Mouse (Mus musculus) lung, postnatal 36 days (tissue): ENCODE results near the gene Mllt10.

Experiments used
- DNase-seq: peaks from one replicate; pipeline ENCODE4 v3.0.0; 2022; ENCODE audit warnings: mixed read lengths

Mllt10 gene

DNA sequence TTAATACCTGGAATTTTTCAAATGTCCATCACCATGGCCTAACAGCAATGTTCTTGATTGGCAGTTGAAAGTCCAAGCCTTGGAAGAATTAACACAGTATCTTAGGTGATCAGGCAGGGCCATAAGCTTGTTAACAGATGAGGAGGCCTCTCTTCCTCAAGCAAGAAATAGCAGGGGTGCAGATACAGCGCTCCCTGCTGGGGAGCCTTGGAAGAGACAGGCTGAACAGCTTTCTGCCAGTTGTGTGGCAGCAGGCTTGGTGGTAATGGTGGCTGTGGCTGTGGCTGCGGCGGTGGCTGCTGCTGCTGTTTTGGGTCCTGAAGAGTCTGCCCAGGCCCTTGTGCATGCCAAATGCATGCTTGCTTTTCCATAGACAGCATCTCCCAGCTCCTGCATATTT, 150.1 kb downstream of the Mllt10 start:
- peak; percentile 83 for DNase-seq

DNA sequence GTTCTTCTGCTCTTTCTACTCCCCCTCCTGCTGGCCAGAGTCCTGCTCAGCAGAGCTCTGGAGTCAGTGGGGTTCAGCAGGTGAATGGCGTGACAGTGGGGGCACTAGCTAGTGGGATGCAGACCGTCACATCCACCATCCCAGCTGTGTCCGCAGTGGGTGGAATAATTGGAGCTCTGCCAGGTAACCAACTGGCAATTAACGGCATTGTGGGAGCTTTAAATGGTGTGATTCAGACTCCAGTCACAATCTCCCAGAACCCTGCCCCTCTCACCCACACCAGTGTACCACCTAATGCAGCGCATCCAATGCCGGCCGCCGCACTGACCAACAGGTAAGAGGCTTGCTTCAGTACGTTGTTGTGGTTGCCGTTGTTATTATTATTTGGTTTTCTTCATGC, 151.8 kb downstream of the Mllt10 start:
- no peak for DNase-seq

DNA sequence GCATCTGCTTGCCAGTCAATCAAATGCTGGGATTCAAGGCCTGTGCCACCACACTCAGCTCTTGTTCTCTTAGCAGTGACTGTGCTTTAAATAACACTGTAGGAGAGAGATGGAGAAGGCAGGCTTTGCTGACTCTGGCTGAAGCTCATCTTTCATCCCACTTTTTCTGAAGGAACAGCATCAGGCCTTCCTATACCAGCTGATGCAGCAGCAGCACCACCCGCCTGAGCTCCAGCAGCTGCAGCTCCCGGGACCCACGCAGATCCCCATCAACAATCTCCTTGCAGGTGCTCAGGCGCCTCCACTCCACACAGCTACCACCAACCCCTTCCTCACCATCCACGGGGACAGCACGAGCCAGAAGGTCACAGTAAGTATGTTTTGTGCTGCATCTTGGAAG, 153.5 kb downstream of the Mllt10 start:
- no peak for DNase-seq

DNA sequence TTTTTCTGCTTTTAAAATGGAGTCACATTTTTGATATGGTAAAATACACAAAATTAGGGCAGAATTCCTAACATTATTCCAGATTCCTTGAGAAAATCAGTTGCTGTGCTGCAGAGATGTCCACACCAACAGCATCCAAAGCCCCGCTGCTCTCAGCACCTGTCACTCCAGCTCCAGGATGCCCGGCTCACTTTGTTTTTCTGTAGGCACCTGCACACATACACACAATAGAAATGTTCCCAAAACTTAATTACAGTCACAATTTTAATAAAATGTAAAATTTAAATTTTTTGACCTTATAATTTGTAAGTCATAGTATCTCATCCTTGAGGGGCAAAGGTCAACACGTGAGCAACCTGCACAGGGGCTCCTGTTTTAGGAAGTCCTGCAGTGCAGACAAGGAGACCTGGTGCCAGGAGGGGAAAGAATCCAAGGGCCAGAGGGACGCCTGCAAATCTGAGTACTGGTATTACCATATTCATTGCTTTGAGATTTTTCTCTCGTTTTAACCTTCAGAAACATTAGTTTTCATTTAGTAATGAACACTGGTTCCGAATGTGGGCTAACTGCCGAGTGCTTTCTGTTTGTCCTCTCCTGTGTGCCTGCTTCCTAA, 154.3 kb downstream of the Mllt10 start:
- no peak for DNase-seq

DNA sequence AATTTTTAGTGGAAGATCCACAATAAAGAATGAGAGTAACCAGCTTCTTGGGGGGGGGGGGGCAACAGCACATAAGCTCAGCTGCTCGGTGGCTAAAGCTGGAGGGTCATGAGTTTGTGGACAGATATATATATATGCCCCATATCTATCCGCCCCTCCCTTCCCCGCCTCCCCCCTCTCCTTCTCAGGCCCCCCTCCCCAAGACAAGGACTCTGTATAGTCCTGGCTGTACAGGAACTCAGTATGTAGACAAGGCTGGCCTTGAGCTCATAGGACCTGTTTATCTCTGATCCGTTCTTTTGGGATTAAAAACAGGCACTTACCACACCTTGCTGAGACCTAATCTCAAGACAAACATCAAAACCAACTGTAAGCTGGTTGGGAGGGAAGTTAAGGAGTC, 154.9 kb downstream of the Mllt10 start:
- no peak for DNase-seq

DNA sequence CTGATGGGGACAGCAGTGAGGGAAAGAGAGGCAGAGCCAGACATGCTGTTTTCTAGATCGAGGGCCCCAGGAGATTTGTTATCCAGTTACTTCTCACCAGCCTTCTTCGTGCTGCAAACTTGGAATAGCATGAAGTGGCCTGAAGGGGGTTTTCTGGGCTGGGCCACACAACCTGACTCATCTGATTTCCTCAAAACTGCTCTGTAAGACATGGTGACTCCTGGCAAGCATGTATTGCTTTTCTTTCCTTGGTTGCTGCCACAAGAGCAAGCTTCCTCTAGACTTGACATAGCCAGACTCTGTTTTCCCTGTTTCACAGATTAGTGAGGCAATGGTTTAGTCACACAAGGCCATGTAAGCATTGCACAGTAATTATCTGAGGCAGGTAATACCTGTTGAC, 159.0 kb downstream of the Mllt10 start:
- no peak for DNase-seq

DNA sequence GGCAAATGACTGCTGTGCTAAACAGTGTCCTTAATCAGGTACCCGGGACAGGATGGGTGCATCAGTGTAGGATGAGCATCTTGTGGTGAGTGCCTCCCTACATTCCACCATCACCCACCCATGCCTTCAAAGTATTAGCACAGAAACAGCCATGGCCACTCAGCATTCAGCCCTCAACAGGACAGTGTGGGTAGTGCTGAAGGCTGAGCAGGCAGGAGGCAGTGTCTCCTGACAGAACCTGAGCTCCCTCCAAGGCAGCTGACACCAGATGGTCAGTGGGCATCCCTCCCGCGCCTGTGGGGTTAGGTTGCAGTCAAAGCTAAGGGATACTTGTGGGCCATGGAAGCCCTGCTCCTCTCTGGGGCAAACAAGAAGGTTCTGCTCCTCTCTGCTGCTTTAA, 162.8 kb downstream of the Mllt10 start:
- DNase-seq: no peak

DNA sequence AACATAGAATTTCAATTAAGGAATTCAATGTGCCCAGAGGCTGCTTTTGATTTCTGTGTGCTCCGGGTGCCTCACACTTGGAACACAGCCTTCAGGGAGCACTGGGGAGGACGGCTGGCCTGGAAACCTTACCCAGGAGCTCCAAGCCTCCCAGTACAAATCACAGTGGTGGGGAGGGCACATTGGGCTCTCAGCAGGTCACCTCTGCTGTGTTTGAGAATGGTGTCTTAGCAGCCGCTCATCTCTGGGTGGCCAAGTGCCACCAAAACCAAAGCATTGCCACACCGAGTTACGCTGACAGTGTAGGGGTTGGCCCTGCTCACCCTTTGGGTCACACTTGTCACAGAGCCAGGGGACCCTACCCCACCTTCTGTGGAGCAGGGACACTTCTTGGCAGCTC, 163.5 kb downstream of the Mllt10 start:
- no peak for DNase-seq

DNA sequence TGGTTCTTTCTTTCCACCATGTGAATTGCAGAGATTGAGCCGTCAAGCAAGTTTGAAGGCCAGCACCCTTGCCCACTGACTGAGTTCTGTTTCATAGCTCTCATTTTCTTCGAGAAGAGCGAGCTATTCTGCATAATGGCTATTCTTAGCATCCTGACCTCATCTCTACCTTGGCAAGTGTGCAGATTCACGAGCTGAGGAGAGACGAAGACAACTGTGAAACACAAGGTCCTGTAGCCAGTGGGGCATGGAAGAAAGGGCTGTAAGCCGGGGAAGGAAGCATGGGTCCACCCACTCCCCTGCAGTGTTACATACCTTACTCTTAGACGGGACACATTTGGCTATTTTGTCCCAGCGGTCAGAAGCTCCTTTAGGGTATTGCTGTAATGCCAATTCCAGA, 164.1 kb downstream of the Mllt10 start:
- DNase-seq: no peak

DNA sequence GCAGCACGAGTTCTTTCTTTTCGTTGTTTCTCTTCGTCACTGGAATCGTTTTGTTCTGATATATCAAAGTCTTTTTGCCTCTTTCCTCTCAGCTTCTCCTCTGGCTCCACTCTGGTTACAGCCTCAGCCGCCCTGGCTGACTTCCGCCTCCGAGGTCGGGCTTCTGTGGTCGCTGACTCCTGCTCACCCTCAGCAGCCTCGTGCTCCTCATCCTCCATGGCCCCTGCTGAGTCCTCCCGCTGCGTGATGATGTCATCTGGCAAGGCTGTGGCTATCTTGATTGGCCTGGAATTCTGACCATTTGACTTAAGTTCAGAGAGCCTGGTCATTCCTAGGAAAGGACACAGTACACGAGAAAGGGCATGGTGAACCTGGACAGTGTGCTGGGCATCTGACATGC, 164.5 kb downstream of the Mllt10 start:
- no peak for DNase-seq

DNA sequence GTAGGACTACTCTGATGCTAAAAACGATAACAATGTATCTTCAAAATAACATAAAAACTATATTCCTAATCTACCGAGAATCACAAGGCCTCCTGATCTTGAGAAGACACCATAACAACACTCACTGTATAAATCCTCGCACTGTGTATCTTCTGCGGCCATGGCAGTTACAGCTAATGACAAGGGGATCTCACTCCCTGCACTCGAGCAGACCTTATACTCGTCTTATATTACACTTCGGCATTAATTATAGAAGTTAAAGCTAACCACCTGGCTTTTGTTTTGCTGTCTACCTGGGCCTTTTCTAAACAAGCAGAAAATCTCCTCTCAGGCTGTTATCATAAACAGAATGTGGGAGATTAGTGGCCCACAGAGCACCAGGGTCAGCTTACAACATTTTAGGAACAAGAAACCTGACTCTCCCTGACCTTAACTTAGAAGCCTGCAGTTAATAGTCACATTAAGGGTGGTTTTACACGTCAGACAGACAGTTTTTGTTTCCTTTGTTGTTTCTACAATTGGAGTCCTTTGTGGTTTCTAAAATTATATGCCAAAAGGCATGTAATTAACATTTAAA, 173.5 kb downstream of the Mllt10 start:
- DNase-seq: no peak

DNA sequence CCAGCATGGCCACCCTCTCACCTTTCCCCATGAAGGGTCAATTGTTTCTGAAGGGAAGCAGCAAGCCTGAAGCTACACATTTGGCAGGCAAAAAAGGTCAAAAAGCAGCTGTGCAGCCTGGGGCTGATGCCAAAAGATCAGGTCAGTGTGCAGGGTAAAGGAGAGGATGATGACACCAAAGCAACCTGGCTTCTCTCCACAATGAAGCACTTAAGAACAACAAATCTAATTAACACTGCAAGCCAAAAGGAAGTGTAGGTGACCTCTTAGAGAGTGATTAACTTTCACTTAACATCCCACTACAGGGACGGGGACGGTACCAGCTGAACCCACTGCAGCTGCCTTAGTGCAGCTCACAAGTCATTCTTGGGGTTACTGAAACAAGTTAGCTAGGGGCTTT, 174.2 kb downstream of the Mllt10 start:
- peak; percentile 25 for DNase-seq

DNA sequence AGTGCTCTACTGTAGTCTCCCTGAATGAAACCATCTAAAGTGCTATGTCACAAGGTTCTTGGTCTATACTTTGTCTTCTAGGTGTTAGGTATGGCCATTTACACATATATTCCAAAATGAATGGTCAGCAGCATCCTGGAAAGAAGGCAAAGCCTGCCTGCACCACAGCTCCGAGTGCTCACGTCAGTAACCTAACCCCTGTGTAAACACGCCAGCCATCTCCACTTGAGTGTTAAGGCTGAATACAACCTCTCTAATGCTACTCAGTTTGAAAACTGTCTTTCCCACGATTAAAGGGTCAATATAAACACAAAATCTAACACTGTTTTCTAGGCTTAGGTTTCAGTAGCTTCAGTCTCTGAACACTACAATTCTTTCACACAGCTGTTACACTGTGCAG, 176.1 kb downstream of the Mllt10 start:
- no peak for DNase-seq

DNA sequence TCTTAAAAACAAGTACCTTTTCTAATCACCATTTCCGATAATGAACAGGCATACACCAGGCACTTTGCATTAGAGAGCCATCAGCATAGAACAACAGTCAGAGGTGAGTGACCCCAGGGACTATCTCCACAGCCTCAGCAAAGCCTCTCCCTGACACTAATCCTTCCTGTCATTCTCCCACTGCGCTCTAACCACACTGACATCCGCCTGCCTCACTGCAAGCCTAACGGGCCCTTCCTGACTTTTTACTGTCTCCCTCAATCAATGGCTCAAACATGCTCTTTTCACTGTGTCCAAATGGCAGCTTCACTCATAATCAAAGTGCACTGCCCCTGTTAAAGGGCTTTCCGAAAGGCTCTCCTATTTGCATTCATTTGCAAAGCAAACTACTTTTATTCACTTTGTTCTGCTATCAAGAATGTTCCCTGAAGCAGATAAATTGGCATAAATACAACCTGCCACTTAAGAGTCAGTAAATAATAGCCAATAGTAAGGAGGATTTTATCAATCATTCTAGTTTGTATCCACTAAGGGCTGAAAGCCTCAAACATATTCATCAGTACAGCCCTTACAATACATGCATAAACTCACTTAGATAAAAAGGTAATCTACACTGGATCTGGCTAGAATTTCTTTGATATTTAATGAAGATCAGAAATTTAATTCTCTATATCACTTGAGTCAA, 178.0 kb downstream of the Mllt10 start:
- no peak for DNase-seq

DNA sequence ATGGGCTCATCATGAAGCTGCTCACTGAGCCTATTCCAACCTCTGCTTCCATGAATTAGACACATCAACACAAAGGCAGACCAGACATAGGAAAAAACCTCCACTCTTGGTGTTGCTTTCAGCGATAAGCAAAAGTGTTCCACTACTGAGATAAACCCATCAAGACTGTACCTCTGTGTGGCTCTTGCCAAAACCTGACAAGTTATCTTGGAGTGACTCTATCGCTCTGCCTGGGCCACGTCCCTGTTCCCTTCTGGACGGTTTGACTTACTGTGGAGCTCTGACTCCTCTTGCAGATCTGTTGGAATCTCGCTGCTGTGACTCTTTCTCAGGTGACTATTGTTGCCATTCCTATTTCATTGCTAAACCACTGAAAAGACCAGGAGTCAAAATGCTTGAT, 180.5 kb downstream of the Mllt10 start:
- no peak for DNase-seq

DNA sequence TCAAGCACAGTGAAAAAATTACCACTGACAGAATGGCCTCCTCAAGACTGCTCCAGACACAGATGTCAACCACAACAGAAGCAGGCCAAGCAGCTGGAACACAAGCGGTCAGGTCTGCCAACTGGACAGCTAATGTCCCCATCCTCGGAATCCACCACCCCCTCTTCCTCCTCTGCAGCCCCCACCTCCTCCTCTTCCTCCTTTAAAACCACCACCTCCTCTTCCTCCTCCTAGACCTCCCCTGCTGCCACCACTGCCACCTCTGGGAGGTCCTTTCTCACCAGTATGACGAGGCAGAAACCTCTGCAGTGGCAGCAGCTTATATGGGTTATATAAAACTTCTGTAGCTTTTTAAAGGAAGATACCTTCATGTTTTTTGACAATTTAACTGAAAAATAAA, 194.2 kb downstream of the Mllt10 start:
- no peak for DNase-seq
